Mouse (Mus musculus): Measurements from ENCODE around the gene Rab9. TPM values are rescaled to one million over a fixed set of nuclear protein-coding genes. Genes with fewer than 3 reads are reported as not detected.

Rab9 gene
- polyA plus RNA-seq, 1 experiment from 2014 or later, result 46.5 TPM

- Histone ChIP-seq H3K27ac (replicated peaks) (peak within 1 kb of the TSS; percentile 82), H3K4me3 (peak within 1 kb of the TSS; percentile 64), H3K36me3 (no peaks in the 10 kb centered on the region), H3K27me3 (no peaks in the 10 kb centered on the region), H3K9ac (replicated peaks) (peak within 1 kb of the TSS; percentile 78), H3K9me3 (no peaks in the 10 kb centered on the region), H3K4me2 (replicated peaks) (peak within 1 kb of the TSS; percentile 55), H3K4me1 (peaks cover 10% of the 10 kb centered on the region)
- peak; percentile 88 for ATAC-seq (replicated peaks)
- 15% methylated on average over 31 of the region's 36 CpGs for WGBS
Measured at GRCm38 (mm10) chrX:166440036-166440615, 39.5 kb downstream of the Rab9 start, which contains the start of gene Trappc2. Gene Trappc2 (plus strand): TSS chrX:166440574.

- no peaks in the 10 kb centered on the region for H3K36me3 ChIP-seq
Measured at GRCm38 (mm10) chrX:166434812-166435211, 44.9 kb downstream of the Rab9 start.

GRCm38 (mm10) chrX:166416196-166416595 is 63.5 kb downstream of the Rab9 start:
- no peak overlapping the region for H3K9ac ChIP-seq (replicated peaks)
- H3K27me3 ChIP-seq, result no peaks in the 10 kb centered on the region
- H3K9me3 ChIP-seq, result no peaks in the 10 kb centered on the region
- H3K4me3 ChIP-seq, result no peak overlapping the region
- H3K36me3 ChIP-seq, result no peaks in the 10 kb centered on the region
- H3K27ac ChIP-seq (replicated peaks), result no peak overlapping the region
- no peaks in the 10 kb centered on the region for H3K4me1 ChIP-seq
- WGBS, result 89% methylated on average over 6 of the region's 6 CpGs
- no peak for ATAC-seq (replicated peaks)
- H3K4me2 ChIP-seq (replicated peaks), result no peak overlapping the region

More at GRCm38 (mm10) chrX:166434812-166435211, 44.9 kb downstream of the Rab9 start:
- no peak overlapping the region for H3K4me3 ChIP-seq
- no peaks in the 10 kb centered on the region for H3K9me3 ChIP-seq
- no peak for ATAC-seq (replicated peaks)
- H3K27ac ChIP-seq (replicated peaks), result no peak overlapping the region
- WGBS, result 86% methylated on average over 2 of the region's 2 CpGs
- no peak overlapping the region for H3K4me2 ChIP-seq (replicated peaks)
- H3K9ac ChIP-seq (replicated peaks), result no peak overlapping the region
- no peaks in the 10 kb centered on the region for H3K27me3 ChIP-seq
- H3K4me1 ChIP-seq, result 0 out of 2 replicates have a peak, but pooled peaks cover 4% of the 10 kb centered on the region

GRCm38 (mm10) chrX:166407865-166408264 is 71.8 kb downstream of the Rab9 start:
- no peak overlapping the region for H3K4me3 ChIP-seq
- peaks cover 6% of the 10 kb centered on the region; the same call in 1 of the 2 replicates for H3K36me3 ChIP-seq
- no peak overlapping the region for H3K4me2 ChIP-seq (replicated peaks)
- H3K27ac ChIP-seq (replicated peaks), result no peak overlapping the region
- H3K27me3 ChIP-seq, result no peaks in the 10 kb centered on the region
- no peak overlapping the region for H3K9ac ChIP-seq (replicated peaks)
- ATAC-seq (replicated peaks), result no peak
- H3K9me3 ChIP-seq, result no peaks in the 10 kb centered on the region
- H3K4me1 ChIP-seq, result no peaks in the 10 kb centered on the region

Other genes with a start within 250 kb of the Rab9 start
- gene Gpm6b, start 241.0 kb downstream of the Rab9 start, polyA plus RNA-seq (2015; fragmentation: Nextera tagmentation; extraction: Ambion mirVana), result 424 and 441 TPM in 2 replicates
- 67.9 and 72.5 TPM in 2 replicates for gene Trappc2, start 39.3 kb downstream of the Rab9 start, polyA plus RNA-seq (2015; fragmentation: Nextera tagmentation; extraction: Ambion mirVana)
- gene Ofd1, start 39.2 kb downstream of the Rab9 start, polyA plus RNA-seq (2015; fragmentation: Nextera tagmentation; extraction: Ambion mirVana), result 7.7 and 7.8 TPM in 2 replicates
- 7.8 and 8.1 TPM in 2 replicates for gene Tceanc, start 38.7 kb upstream of the Rab9 start, polyA plus RNA-seq (2015; fragmentation: Nextera tagmentation; extraction: Ambion mirVana)
- gene Egfl6, start 105.9 kb upstream of the Rab9 start, polyA plus RNA-seq (2015; fragmentation: Nextera tagmentation; extraction: Ambion mirVana), result 1.9 TPM in 2 replicates